Mouse (Mus musculus): ENCODE data around the gene Spic. TPM values are rescaled to one million over a fixed set of nuclear protein-coding genes. Genes with fewer than 3 reads are reported as not detected.

The Spic gene
- polyA plus RNA-seq (2015; fragmentation: Nextera tagmentation; extraction: Ambion mirVana) = 11.7 and 12.9 TPM in 2 replicates

DNA sequence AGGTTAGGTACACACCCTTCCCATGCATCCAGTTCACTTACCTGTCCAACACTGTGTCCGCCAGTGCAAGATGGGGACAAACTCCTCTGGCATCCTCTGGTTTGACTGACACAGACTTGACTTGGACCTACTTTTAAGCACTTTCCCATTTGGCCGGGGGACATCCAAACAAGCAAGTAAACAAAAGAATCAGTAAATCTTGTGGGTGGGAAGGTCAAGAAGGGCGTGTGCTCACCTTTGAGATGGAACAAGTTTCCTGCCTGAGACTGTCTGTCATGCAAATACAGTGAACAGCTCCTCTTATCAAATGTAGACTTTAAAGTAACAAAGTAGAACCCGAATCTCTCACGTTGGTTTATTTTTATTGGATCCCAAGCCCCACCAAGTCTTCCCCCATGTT lies at the start of gene Spic:
Gene Spic (minus strand): TSS at position 91 of the 400 bp plus-strand sequence.
- Histone ChIP-seq H3K4me1 (replicated peaks) (no peaks in the 10 kb centered on the region), H3K4me3 (replicated peaks) (no peak within 1 kb of the TSS), H3K9me3 (replicated peaks) (no peaks in the 10 kb centered on the region), H3K27me3 (no peaks in the 10 kb centered on the region), H3K9ac (no peak within 1 kb of the TSS), H3K4me2 (no peak within 1 kb of the TSS), H3K27ac (replicated peaks) (no peak within 1 kb of the TSS), H3K36me3 (replicated peaks) (no peaks in the 10 kb centered on the region)
- no peak for ATAC-seq (ENCODE audit: insufficient read depth)
- 58% methylated on average over 5 of the region's 5 CpGs for WGBS (ENCODE audit: insufficient replicate concordance)

DNA sequence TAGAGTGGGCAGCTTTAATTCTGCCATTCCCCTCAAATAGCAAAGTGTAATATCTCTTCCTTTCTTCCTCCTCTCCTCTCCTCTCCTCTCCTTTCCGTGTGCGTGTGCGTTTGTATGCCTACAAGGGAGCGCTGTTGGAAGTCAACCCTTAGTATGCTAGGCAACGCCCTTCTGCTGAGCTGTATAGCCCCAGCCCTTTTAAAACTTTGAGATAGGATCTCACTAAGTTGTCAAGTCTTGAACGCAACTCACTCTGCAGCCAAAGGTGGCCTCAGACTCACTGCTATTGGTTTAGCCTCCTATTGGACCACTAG lies 47.5 kb upstream of the Spic start:
- ATAC-seq (ENCODE audit: insufficient read depth) = peak; percentile 50
- peak overlapping the region; percentile 86 for H3K4me2 ChIP-seq
- peaks cover 19% of the 10 kb centered on the region for H3K4me1 ChIP-seq (replicated peaks)
- no peaks in the 10 kb centered on the region for H3K9me3 ChIP-seq (replicated peaks)
- 3% methylated on average over 6 of the region's 6 CpGs for WGBS (ENCODE audit: insufficient replicate concordance)
- H3K36me3 ChIP-seq (replicated peaks) = peaks cover 12% of the 10 kb centered on the region
- H3K4me3 ChIP-seq (replicated peaks) = peak overlapping the region; percentile 89
- peak overlapping the region; percentile 66; the same call in 1 of the 2 replicates for H3K27ac ChIP-seq (replicated peaks)
- H3K9ac ChIP-seq = peak overlapping the region; percentile 81
- peaks cover 4% of the 10 kb centered on the region; the same call in 1 of the 2 replicates for H3K27me3 ChIP-seq

DNA sequence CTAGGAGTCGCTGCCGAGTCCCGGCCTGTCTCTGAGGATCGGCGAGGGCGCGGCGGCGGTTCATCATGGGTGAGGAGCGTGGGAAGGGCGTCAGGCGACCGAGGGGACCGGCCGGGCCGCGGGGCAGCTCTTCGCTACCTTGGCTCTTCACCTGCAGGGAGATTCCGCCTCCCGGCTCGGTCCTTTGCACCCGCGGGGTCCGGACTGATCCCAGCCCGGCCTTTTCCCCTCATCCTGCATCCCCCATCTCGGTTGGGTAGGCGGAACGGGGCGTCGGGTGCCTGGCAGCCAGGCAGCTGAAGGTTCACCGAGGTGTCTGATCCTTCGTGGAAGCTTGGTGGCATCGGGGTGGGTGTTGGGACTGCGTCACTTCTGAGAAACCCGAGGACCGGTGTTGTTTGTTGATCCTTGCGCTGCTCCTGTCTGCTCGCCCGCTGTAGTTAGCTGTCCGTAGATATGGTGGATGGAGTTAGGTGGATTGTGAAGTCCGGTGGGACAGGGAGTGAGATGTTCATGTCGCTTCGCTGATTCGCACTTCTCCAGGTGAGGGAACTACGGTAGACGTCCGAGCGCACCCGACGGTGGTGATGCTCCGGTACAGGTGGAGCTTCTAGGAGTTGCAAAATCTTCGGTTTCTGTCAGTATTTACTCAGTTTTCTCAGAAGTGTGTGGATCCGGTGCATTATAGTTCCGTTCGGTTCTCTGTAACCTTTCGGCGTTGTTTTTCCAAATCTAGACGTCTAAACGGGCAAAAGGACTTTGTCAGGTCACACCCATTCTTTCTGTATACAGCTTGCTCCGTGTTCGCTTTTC lies 46.9 kb upstream of the Spic start:
- Histone ChIP-seq H3K4me1 (replicated peaks) (peaks cover 19% of the 10 kb centered on the region), H3K27me3 (peaks cover 4% of the 10 kb centered on the region; the same call in 1 of the 2 replicates), H3K4me3 (replicated peaks) (peak overlapping the region; percentile 89), H3K27ac (replicated peaks) (peak overlapping the region; percentile 66), H3K9me3 (replicated peaks) (no peaks in the 10 kb centered on the region), H3K4me2 (peak overlapping the region; percentile 86), H3K36me3 (replicated peaks) (peaks cover 6% of the 10 kb centered on the region), H3K9ac (peak overlapping the region; percentile 81)
- ATAC-seq (ENCODE audit: insufficient read depth) = peak; percentile 35
- WGBS (ENCODE audit: insufficient replicate concordance) = 1% methylated on average over 61 of the region's 61 CpGs

DNA sequence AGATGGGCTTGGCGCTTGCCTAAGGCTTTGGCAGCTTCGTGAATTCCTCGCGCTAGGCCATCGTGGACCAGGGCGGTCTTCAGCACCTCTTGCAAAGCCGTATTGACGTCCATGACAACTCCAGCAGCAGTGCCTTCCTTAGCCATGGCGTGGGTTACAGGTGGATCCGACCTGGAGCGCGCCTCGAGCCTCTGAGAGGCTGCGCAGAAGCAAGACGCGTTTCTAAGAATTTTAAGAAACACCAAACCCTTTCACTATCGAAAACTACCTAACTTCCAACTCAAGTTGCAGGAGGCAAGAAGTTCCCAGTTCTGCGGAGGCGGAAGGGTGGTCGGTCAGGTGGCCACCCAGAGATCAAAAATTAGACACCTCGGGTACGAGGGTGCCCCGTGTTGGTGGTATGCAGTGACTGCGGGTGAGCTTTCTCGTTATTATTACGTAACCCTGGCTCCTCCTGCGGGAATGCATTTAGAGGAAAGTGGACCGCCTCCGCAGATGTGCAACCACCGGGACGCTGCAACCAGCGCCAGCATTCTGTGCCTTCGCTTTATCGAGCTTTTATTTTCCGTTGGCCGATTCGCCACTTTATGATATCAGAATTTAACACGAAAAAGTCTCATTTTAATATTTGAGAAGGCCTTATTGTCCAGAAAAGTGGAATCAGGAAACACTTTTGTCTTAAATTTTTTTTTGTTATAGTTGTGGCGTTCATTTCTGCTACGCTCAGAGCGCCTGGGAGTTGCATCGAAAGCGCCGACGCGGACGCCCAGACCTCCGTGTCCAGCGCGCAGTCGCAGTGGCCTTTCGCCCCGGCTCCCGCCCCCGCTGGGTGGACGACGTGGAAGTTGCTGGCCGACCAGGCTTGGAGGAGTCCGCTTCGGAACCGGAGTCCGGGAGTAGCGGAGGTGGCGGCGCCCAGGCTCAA lies 46.0 kb upstream of the Spic start, which contains the start of gene Arl1:
Gene Arl1 (plus strand): TSS at position 288 of the 925 bp plus-strand sequence.
- no peaks in the 10 kb centered on the region for H3K9me3 ChIP-seq (replicated peaks)
- H3K4me2 ChIP-seq = peak within 1 kb of the TSS; percentile 86
- ATAC-seq (ENCODE audit: insufficient read depth) = peak; percentile 87
- H3K27me3 ChIP-seq = peaks cover 4% of the 10 kb centered on the region; the same call in 1 of the 2 replicates
- H3K4me1 ChIP-seq (replicated peaks) = peaks cover 19% of the 10 kb centered on the region
- no peaks in the 10 kb centered on the region for H3K36me3 ChIP-seq (replicated peaks)
- H3K9ac ChIP-seq = peak within 1 kb of the TSS; percentile 81
- peak within 1 kb of the TSS; percentile 89 for H3K4me3 ChIP-seq (replicated peaks)
- peak within 1 kb of the TSS; percentile 66 for H3K27ac ChIP-seq (replicated peaks)
- WGBS (ENCODE audit: insufficient replicate concordance) = under 1% methylated on average over 65 of the region's 65 CpGs

DNA sequence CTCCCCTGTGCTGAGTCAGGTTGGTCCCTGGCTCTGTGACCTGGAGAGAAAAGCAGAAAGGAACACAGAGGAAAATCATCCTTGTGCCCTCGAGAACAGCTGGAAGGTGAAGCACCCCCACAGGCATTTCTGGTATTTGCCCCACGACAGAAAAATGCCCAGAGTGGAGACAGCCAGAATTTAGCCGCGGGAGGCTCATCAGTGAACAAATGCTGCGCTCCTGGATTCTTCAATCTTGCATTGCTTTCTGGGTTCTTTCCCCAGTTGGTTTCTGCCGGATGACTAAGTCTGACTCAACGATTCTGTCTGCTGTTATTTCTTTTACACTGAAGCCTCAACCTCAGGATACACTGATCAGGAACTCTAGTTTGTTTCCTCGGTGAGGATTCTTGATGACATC lies 43.4 kb upstream of the Spic start:
- Histone ChIP-seq H3K4me1 (replicated peaks) (peaks cover 18% of the 10 kb centered on the region), H3K4me3 (replicated peaks) (no peak overlapping the region), H3K9me3 (replicated peaks) (no peaks in the 10 kb centered on the region), H3K9ac (no peak overlapping the region), H3K27ac (replicated peaks) (no peak overlapping the region), H3K4me2 (no peak overlapping the region), H3K27me3 (peaks cover 4% of the 10 kb centered on the region; the same call in 1 of the 2 replicates), H3K36me3 (replicated peaks) (no peaks in the 10 kb centered on the region)
- no peak for ATAC-seq (ENCODE audit: insufficient read depth)
- 54% methylated on average over 8 of the region's 8 CpGs for WGBS (ENCODE audit: insufficient replicate concordance)

DNA sequence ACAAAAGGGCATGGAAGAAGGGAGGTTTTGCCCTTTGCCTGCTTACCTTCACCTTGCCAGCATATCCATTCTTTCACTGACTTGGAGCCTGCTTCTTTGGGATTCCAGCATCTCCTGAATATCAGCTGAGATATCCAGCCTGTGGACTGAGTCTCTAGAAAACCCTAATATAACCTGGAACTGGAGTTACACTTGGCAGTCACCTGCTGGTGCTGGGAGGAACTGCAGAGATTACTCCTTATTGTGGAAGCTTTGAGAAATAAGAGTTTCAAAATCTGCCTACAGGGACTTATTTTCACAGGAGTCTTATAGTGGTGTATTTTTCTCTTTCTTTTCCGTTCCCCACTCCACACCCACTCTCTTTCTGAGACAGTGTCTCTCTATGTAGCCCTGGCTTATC lies 42.3 kb upstream of the Spic start:
- no peak overlapping the region for H3K27ac ChIP-seq (replicated peaks)
- H3K9me3 ChIP-seq (replicated peaks) = no peaks in the 10 kb centered on the region
- no peaks in the 10 kb centered on the region for H3K36me3 ChIP-seq (replicated peaks)
- peaks cover 4% of the 10 kb centered on the region; the same call in 1 of the 2 replicates for H3K27me3 ChIP-seq
- no peak overlapping the region for H3K9ac ChIP-seq
- no peak overlapping the region for H3K4me3 ChIP-seq (replicated peaks)
- H3K4me2 ChIP-seq = no peak overlapping the region
- peaks cover 9% of the 10 kb centered on the region for H3K4me1 ChIP-seq (replicated peaks)
- ATAC-seq (ENCODE audit: insufficient read depth) = no peak
- 18% methylated on average over 1 of the region's 1 CpGs for WGBS (ENCODE audit: insufficient replicate concordance)

DNA sequence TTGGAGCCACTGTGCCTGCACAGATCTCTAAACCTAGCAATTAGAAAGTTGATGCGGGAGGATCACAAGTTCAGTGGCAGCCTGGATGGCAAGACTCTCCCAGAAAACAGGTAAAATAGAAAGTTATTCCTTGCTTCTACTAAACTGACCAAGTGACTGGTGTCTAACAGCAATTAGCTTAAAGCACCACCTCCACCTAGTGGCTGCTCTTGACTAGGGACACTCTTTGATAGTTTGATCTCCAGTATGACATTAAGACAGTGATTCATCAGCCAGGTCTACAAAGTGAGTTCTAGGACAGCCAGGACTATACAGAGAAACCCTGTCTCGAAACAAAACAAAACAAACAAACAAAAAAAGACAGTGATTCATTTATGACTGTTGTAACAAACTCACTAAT lies 40.5 kb upstream of the Spic start:
- Histone ChIP-seq H3K36me3 (replicated peaks) (no peaks in the 10 kb centered on the region), H3K4me2 (no peak overlapping the region), H3K27ac (replicated peaks) (no peak overlapping the region), H3K27me3 (peaks cover 4% of the 10 kb centered on the region; the same call in 1 of the 2 replicates), H3K9me3 (replicated peaks) (no peaks in the 10 kb centered on the region), H3K9ac (no peak overlapping the region), H3K4me3 (replicated peaks) (no peak overlapping the region), H3K4me1 (replicated peaks) (peaks cover 3% of the 10 kb centered on the region)
- WGBS (ENCODE audit: insufficient replicate concordance) = 41% methylated on average over 2 of the region's 2 CpGs
- ATAC-seq (ENCODE audit: insufficient read depth) = no peak

DNA sequence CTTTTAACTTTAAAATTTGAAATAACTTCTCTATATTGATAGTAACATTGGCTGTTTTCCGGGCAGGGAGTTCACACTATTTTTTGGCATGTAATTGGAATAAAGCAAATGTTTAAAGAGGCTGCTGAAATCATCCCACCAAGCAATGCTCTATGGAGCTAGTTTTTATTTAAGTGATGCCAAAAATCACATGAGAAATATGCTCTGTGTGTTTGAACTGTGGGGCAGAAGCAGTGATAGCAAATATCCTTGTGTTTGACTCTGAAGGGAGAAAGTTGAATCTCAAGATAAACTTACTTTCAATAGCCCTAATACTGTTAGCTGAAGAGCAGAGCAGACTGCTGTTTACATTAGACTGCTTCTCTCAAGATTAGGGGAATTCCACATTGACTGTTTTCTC lies 34.8 kb upstream of the Spic start:
- Histone ChIP-seq H3K27me3 (no peaks in the 10 kb centered on the region), H3K4me3 (replicated peaks) (no peak overlapping the region), H3K36me3 (replicated peaks) (no peaks in the 10 kb centered on the region), H3K9me3 (replicated peaks) (no peaks in the 10 kb centered on the region), H3K27ac (replicated peaks) (no peak overlapping the region), H3K4me1 (replicated peaks) (no peaks in the 10 kb centered on the region), H3K9ac (no peak overlapping the region), H3K4me2 (no peak overlapping the region)
- ATAC-seq (ENCODE audit: insufficient read depth) = no peak
- 58% methylated on average over 1 of the region's 1 CpGs for WGBS (ENCODE audit: insufficient replicate concordance)

DNA sequence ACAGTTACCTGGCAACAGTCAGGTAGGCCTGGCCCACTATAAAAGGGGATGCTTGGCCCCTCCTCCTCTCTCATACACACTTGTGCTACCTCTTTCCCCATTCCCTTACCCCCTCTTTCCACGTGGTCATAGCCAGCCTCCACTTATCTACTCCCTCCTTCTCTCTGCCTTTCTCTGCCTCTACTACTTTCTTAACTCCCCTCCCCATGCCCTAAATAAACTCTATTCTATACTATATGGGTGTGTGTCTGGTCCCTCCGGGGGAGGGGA lies 32.9 kb upstream of the Spic start:
- no peak overlapping the region for H3K9ac ChIP-seq
- H3K4me2 ChIP-seq = no peak overlapping the region
- H3K27ac ChIP-seq (replicated peaks) = no peak overlapping the region
- no peaks in the 10 kb centered on the region for H3K36me3 ChIP-seq (replicated peaks)
- no peaks in the 10 kb centered on the region for H3K4me1 ChIP-seq (replicated peaks)
- ATAC-seq (ENCODE audit: insufficient read depth) = no peak
- no peak overlapping the region for H3K4me3 ChIP-seq (replicated peaks)
- 32% methylated on average over 2 of the region's 2 CpGs for WGBS (ENCODE audit: insufficient replicate concordance)
- no peaks in the 10 kb centered on the region for H3K9me3 ChIP-seq (replicated peaks)
- H3K27me3 ChIP-seq = no peaks in the 10 kb centered on the region

DNA sequence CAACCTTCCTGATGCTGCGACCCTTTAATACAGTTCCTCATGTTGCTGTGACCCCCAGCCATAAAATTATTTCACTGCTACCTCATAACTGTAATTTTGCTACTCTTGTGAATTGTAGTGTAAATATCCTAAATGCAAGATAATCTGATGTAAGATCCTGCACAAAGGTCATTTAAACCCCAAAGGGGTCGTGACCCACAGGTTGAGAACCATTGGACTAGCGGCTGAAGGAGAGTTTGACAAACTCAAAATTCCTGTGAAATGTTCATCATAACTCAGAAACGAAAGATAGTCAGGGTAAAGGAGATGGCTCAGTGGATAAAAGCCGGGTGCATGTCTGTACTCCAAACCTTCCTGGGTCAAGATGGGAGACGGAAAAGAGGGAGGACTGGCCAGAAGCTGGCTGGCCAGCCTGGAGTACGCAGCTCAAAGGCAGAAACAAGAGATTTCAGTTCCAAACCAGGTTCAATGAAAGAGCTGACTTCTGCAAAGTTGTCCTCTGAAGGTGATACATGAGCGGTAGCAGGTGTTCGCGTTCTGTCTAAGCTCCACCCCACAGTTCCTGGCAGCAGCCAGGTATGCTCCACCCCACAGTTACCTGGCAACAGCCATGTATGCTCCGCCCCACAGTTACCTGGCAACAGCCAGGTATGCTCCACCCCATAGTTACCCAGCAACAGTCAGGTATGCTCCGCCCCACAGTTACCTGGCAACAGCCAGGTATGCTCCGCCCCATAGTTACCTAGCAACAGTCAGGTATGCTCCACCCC lies 32.4 kb upstream of the Spic start:
- H3K9me3 ChIP-seq (replicated peaks) = no peaks in the 10 kb centered on the region
- no peak overlapping the region for H3K9ac ChIP-seq
- H3K4me3 ChIP-seq (replicated peaks) = no peak overlapping the region
- WGBS (ENCODE audit: insufficient replicate concordance) = 41% methylated on average over 13 of the region's 13 CpGs
- H3K4me2 ChIP-seq = no peak overlapping the region
- no peaks in the 10 kb centered on the region for H3K36me3 ChIP-seq (replicated peaks)
- no peaks in the 10 kb centered on the region for H3K27me3 ChIP-seq
- H3K4me1 ChIP-seq (replicated peaks) = no peaks in the 10 kb centered on the region
- ATAC-seq (ENCODE audit: insufficient read depth) = no peak
- H3K27ac ChIP-seq (replicated peaks) = no peak overlapping the region

DNA sequence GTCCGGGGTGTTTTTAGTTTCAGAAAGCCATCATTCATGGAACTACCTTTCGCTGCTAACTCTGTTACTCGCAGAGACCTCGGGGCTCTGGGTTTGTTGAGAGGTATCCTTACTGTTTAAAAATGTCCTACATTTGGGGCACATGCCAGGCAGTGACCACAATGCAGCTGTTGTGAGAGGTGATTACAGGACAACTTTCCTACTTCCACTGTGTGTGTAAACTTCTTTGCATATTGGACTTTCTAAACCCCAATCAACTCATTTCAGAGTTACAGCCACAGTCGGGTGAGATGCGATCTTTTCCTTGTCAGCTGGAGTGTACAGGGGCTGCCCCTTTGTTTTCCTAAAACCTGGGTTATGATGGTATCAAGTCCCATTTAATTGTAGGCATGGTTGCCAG lies 30.8 kb upstream of the Spic start:
- no peak overlapping the region for H3K4me3 ChIP-seq (replicated peaks)
- 65% methylated on average over 6 of the region's 6 CpGs for WGBS (ENCODE audit: insufficient replicate concordance)
- H3K27me3 ChIP-seq = no peaks in the 10 kb centered on the region
- no peaks in the 10 kb centered on the region for H3K36me3 ChIP-seq (replicated peaks)
- no peak overlapping the region for H3K4me2 ChIP-seq
- no peak for ATAC-seq (ENCODE audit: insufficient read depth)
- H3K27ac ChIP-seq (replicated peaks) = no peak overlapping the region
- H3K9ac ChIP-seq = no peak overlapping the region
- no peaks in the 10 kb centered on the region for H3K9me3 ChIP-seq (replicated peaks)
- H3K4me1 ChIP-seq (replicated peaks) = no peaks in the 10 kb centered on the region

All from liver, embryonic 15.5 days (tissue).